ENCODE assay signal across 20 mouse cellular contexts in genomic region chr8:77186914-77187536, GRCm38 (mm10).
A peak's percentile ranks its signal among the peaks of the same experiment; 100 is the strongest.
DNase-seq lines count a peak whose midpoint lies in the region; ATAC-seq and TF ChIP-seq lines count a peak whose summit lies in the region.
"Had no signal": no experiment of that assay in that cellular context is flagged by ENCODE, and none has a peak within 500 bp of the region (broad histone marks: within the 10 kb centered on the region; RNA-seq: fewer than 3 reads in every experiment).

No protein-coding gene starts in this region.

- no peaks in the 10 kb centered on the region for H3K9me3 ChIP-seq in forebrain, embryonic 15.5 days
- no peaks in the 10 kb centered on the region for H3K9me3 ChIP-seq in forebrain, embryonic 10.5 days
- H3K9me3 ChIP-seq in hindbrain, embryonic 13.5 days = no peaks in the 10 kb centered on the region
- no peaks in the 10 kb centered on the region for H3K9me3 ChIP-seq in hindbrain, embryonic 10.5 days
- H3K9me3 ChIP-seq in midbrain, embryonic 16.5 days (replicated peaks; ENCODE audit: control insufficient read depth, low read length, poor library complexity, severe bottlenecking) = no peaks in the 10 kb centered on the region
- H3K9me3 ChIP-seq: embryonic facial prominence, embryonic 12.5 days; limb, embryonic 13.5 days; liver, embryonic 12.5 days had no signal

- H3K9ac ChIP-seq in forebrain, embryonic 15.5 days (replicated peaks) = no peak overlapping the region
- no peak overlapping the region for H3K9ac ChIP-seq in hindbrain, embryonic 13.5 days
- no peak overlapping the region for H3K9ac ChIP-seq in midbrain, embryonic 16.5 days (ENCODE audit: low read depth, low read length)
- H3K9ac ChIP-seq: embryonic facial prominence, embryonic 12.5 days; limb, embryonic 13.5 days; liver, embryonic 12.5 days had no signal

- TF ChIP-seq POLR2A in brain, embryonic 14.5 days (IDR thresholded peaks at IDR 0.05; ENCODE audit: borderline replicate concordance, extremely low read depth, insufficient read depth, insufficient read length, poor library complexity, severe bottlenecking) = no peak

- H3K36me3 ChIP-seq in forebrain, embryonic 15.5 days = no peaks in the 10 kb centered on the region
- no peaks in the 10 kb centered on the region for H3K36me3 ChIP-seq in forebrain, embryonic 10.5 days (replicated peaks)
- H3K36me3 ChIP-seq in hindbrain, embryonic 13.5 days = no peaks in the 10 kb centered on the region
- H3K36me3 ChIP-seq in hindbrain, embryonic 10.5 days = no peaks in the 10 kb centered on the region
- no peaks in the 10 kb centered on the region for H3K36me3 ChIP-seq in midbrain, embryonic 16.5 days (ENCODE audit: control insufficient read depth, insufficient read depth, low read length)
- H3K36me3 ChIP-seq: embryonic facial prominence, embryonic 12.5 days; limb, embryonic 13.5 days; liver, embryonic 12.5 days had no signal

- no peak for TF ChIP-seq CTCF in brain, embryonic 14.5 days (IDR thresholded peaks at IDR 0.05; ENCODE audit: borderline replicate concordance, extremely low read depth, insufficient read depth, insufficient read length)

- peaks cover 23% of the 10 kb centered on the region for H3K4me1 ChIP-seq in forebrain, embryonic 15.5 days
- H3K4me1 ChIP-seq in forebrain, embryonic 10.5 days = no peaks in the 10 kb centered on the region
- peaks cover 6% of the 10 kb centered on the region; the same call in 1 of the 2 replicates for H3K4me1 ChIP-seq in hindbrain, embryonic 13.5 days (replicated peaks)
- 0 out of 2 replicates have a peak, but pooled peaks cover 5% of the 10 kb centered on the region for H3K4me1 ChIP-seq in hindbrain, embryonic 10.5 days (replicated peaks)
- H3K4me1 ChIP-seq in midbrain, embryonic 16.5 days (ENCODE audit: control insufficient read depth, insufficient read depth, low read length) = no peaks in the 10 kb centered on the region; the same call in 1 of the 2 replicates
- H3K4me1 ChIP-seq: embryonic facial prominence, embryonic 12.5 days; liver, embryonic 12.5 days had no signal

- DNase-seq in forebrain, embryonic 10.5 days (ENCODE audit: extremely low spot score, low spot score) = no peak
- DNase-seq in hindbrain, embryonic 10.5 days (ENCODE audit: low spot score) = no peak
- peak; percentile 44 for DNase-seq in brain, embryonic 14.5 days (ENCODE audit: low read depth)
- no peak for DNase-seq in cerebellum, postnatal 25 days
- no peak for DNase-seq in ovary, adult 18-20 months (ENCODE audit: low spot score)
- DNase-seq: cerebellum, adult 11-12 months; kidney, adult 9 months; kidney, postnatal 14 days; lung, adult 2 months; lung, postnatal 14 days; retina, postnatal 1 day; right cerebral cortex, postnatal 25 days had no signal

- peak overlapping the region; percentile 41; the same call in 1 of the 2 replicates for H3K27ac ChIP-seq in forebrain, embryonic 15.5 days (replicated peaks)
- H3K27ac ChIP-seq in forebrain, embryonic 10.5 days = no peak overlapping the region
- H3K27ac ChIP-seq in hindbrain, embryonic 13.5 days = no peak overlapping the region
- H3K27ac ChIP-seq in hindbrain, embryonic 10.5 days = no peak overlapping the region
- no peak overlapping the region for H3K27ac ChIP-seq in midbrain, embryonic 16.5 days (ENCODE audit: low read length)
- H3K27ac ChIP-seq: embryonic facial prominence, embryonic 12.5 days; limb, embryonic 13.5 days; liver, embryonic 12.5 days had no signal

- no peak overlapping the region for H3K4me2 ChIP-seq in forebrain, embryonic 15.5 days (replicated peaks)
- H3K4me2 ChIP-seq in hindbrain, embryonic 13.5 days = no peak overlapping the region
- H3K4me2 ChIP-seq in midbrain, embryonic 16.5 days (ENCODE audit: low read length) = no peak overlapping the region
- H3K4me2 ChIP-seq: embryonic facial prominence, embryonic 12.5 days; heart, embryonic 11.5 days; liver, embryonic 12.5 days had no signal

- no peak overlapping the region for H3K4me3 ChIP-seq in forebrain, embryonic 15.5 days
- H3K4me3 ChIP-seq in forebrain, embryonic 10.5 days = no peak overlapping the region
- H3K4me3 ChIP-seq in hindbrain, embryonic 13.5 days = no peak overlapping the region
- H3K4me3 ChIP-seq in hindbrain, embryonic 10.5 days = no peak overlapping the region
- no peak overlapping the region for H3K4me3 ChIP-seq in midbrain, embryonic 16.5 days (ENCODE audit: low read depth, low read length)
- H3K4me3 ChIP-seq: embryonic facial prominence, embryonic 12.5 days; limb, embryonic 13.5 days; liver, embryonic 12.5 days had no signal

- H3K27me3 ChIP-seq in forebrain, embryonic 15.5 days = no peaks in the 10 kb centered on the region
- H3K27me3 ChIP-seq in forebrain, embryonic 10.5 days (ENCODE audit: poor library complexity, severe bottlenecking) = no peaks in the 10 kb centered on the region
- H3K27me3 ChIP-seq in hindbrain, embryonic 13.5 days = no peaks in the 10 kb centered on the region
- no peaks in the 10 kb centered on the region for H3K27me3 ChIP-seq in hindbrain, embryonic 10.5 days (ENCODE audit: insufficient read depth, poor library complexity, severe bottlenecking)
- H3K27me3 ChIP-seq in midbrain, embryonic 16.5 days (ENCODE audit: control insufficient read depth, insufficient read depth, low read depth, low read length) = no peaks in the 10 kb centered on the region
- H3K27me3 ChIP-seq: embryonic facial prominence, embryonic 12.5 days; limb, embryonic 13.5 days; liver, embryonic 12.5 days had no signal

- peak; percentile 47; the same call in 1 of the 2 replicates for ATAC-seq in forebrain, embryonic 15.5 days (replicated peaks)
- 0 out of 2 replicates have a peak, but pooled peaks have one; percentile 15 for ATAC-seq in hindbrain, embryonic 13.5 days (ENCODE audit: low FRiP score)
- ATAC-seq in midbrain, embryonic 16.5 days = 0 out of 2 replicates have a peak, but pooled peaks have one; percentile 53
- ATAC-seq: intestine, embryonic 16.5 days; liver, embryonic 12.5 days had no signal

- WGBS in forebrain, embryonic 15.5 days = 58% methylated on average over 9 of the region's 9 CpGs
- 88% methylated on average over 9 of the region's 9 CpGs for WGBS in forebrain, embryonic 10.5 days
- WGBS in hindbrain, embryonic 13.5 days = 73% methylated on average over 9 of the region's 9 CpGs
- 82% methylated on average over 9 of the region's 9 CpGs for WGBS in hindbrain, embryonic 10.5 days
- 69% methylated on average over 9 of the region's 9 CpGs for WGBS in midbrain, embryonic 16.5 days
